Mouse (Mus musculus) testis, adult 2 months (tissue): ENCODE results near the gene Zc3h12c. TPM values are rescaled to one million over a fixed set of nuclear protein-coding genes. Genes with fewer than 3 reads are reported as not detected.
A peak's percentile ranks its signal among the peaks of the same experiment; 100 is the strongest.

ENCODE experiments used
- H3K27ac ChIP-seq: fragments of 200-500 bp; 2 replicates; pipeline ENCODE4 v1.5.1; 2012; ENCODE audit warnings: low read depth, low read length; ENCODE audit not compliant: control insufficient read depth, insufficient read depth
- H3K27me3 ChIP-seq: fragments of 200-500 bp; 2 replicates; pipeline ENCODE4 v1.6.1; 2012; ENCODE audit warnings: mild to moderate bottlenecking, low read length, moderate library complexity; ENCODE audit not compliant: control insufficient read depth, insufficient read depth
- H3K36me3 ChIP-seq: fragments of 200-500 bp; 2 replicates; pipeline ENCODE4 v1.6.1; 2012; ENCODE audit warnings: mild to moderate bottlenecking, low read length; ENCODE audit not compliant: control insufficient read depth, insufficient read depth
- H3K4me1 ChIP-seq: fragments of 200-500 bp; 2 replicates; pipeline ENCODE4 v1.6.1; 2012; ENCODE audit warnings: low read length; ENCODE audit not compliant: control insufficient read depth, insufficient read depth
- H3K4me3 ChIP-seq: fragments of 200-500 bp; 2 replicates; pipeline ENCODE4 v1.5.1; 2012; ENCODE audit warnings: low read depth, mild to moderate bottlenecking, low read length, moderate library complexity, mixed read lengths; ENCODE audit not compliant: control insufficient read depth
- CTCF ChIP-seq: fragments of 200-500 bp; IDR thresholded peaks from 2 replicates; pipeline ENCODE4 v1.5.1; 2012; ENCODE audit warnings: low read depth, mild to moderate bottlenecking, inconsistent platforms, low read length, moderate library complexity; ENCODE audit not compliant: control insufficient read depth, insufficient read depth, insufficient replicate concordance
- POLR2A ChIP-seq: fragments of 200-500 bp; IDR thresholded peaks from 2 replicates; pipeline ENCODE4 v1.6.1; 2012; ENCODE audit warnings: low read depth, mild to moderate bottlenecking, inconsistent platforms, low read length, moderate library complexity; ENCODE audit not compliant: control insufficient read depth
- polyA plus RNA-seq: library from polyadenylated mRNA; depleted of rRNA; stranded (reverse); fragments of >200 nt; gene quantifications from 2 replicates; pipeline ENCODE4 v1.2.3, GENCODE M21; 2012

Gene Zc3h12c
- polyA plus RNA-seq, 1 experiment, result 2.1 TPM

- Histone ChIP-seq H3K27ac (no peak overlapping the region), H3K27me3 (no peaks in the 10 kb centered on the region), H3K36me3 (0 out of 2 replicates have a peak, but pooled peaks cover 1% of the 10 kb centered on the region), H3K4me3 (no peak overlapping the region), H3K4me1 (peaks cover 7% of the 10 kb centered on the region)
- no peak for TF ChIP-seq CTCF
- TF ChIP-seq POLR2A, result no peak
Measured at GRCm38 (mm10) chr9:52094016-52094415, 74.4 kb downstream of the Zc3h12c start.

GRCm38 (mm10) chr9:52093108-52093507, 75.3 kb downstream of the Zc3h12c start:
- Histone ChIP-seq H3K4me3 (no peak overlapping the region), H3K4me1 (peaks cover 7% of the 10 kb centered on the region), H3K27me3 (no peaks in the 10 kb centered on the region), H3K27ac (peak overlapping the region; percentile 18), H3K36me3 (peaks cover 2% of the 10 kb centered on the region; the same call in 1 of the 2 replicates)
- TF ChIP-seq CTCF, result no peak
- no peak for TF ChIP-seq POLR2A

- Histone ChIP-seq H3K36me3 (peaks cover 3% of the 10 kb centered on the region; the same call in 1 of the 2 replicates), H3K4me3 (no peak overlapping the region)
- TF ChIP-seq POLR2A (no peak), CTCF (no peak)
Measured at GRCm38 (mm10) chr9:52092311-52092710, 76.1 kb downstream of the Zc3h12c start.

GRCm38 (mm10) chr9:52091752-52092151, 76.6 kb downstream of the Zc3h12c start:
- Histone ChIP-seq H3K4me3 (no peak overlapping the region), H3K27me3 (no peaks in the 10 kb centered on the region), H3K4me1 (peaks cover 7% of the 10 kb centered on the region), H3K36me3 (peaks cover 3% of the 10 kb centered on the region; the same call in 1 of the 2 replicates), H3K27ac (no peak overlapping the region; the same call in 1 of the 2 replicates)
- TF ChIP-seq CTCF (no peak), POLR2A (no peak)

More at GRCm38 (mm10) chr9:52092311-52092710, 76.1 kb downstream of the Zc3h12c start:
- H3K27me3 ChIP-seq, result no peaks in the 10 kb centered on the region
- H3K27ac ChIP-seq, result 0 out of 2 replicates have a peak overlapping the region, but pooled peaks have one; percentile 15
- peaks cover 7% of the 10 kb centered on the region for H3K4me1 ChIP-seq

GRCm38 (mm10) chr9:52082414-52082813, 86.0 kb downstream of the Zc3h12c start:
- H3K27me3 ChIP-seq, result no peaks in the 10 kb centered on the region
- no peak overlapping the region for H3K4me3 ChIP-seq
- H3K27ac ChIP-seq, result no peak overlapping the region
- H3K4me1 ChIP-seq, result no peaks in the 10 kb centered on the region
- H3K36me3 ChIP-seq, result no peaks in the 10 kb centered on the region; the same call in 1 of the 2 replicates
- TF ChIP-seq POLR2A (no peak), CTCF (no peak)

- H3K4me1 ChIP-seq, result no peaks in the 10 kb centered on the region
- no peaks in the 10 kb centered on the region for H3K27me3 ChIP-seq
- H3K36me3 ChIP-seq, result no peaks in the 10 kb centered on the region; the same call in 1 of the 2 replicates
- TF ChIP-seq CTCF (no peak), POLR2A (no peak)
- no peak overlapping the region for H3K4me3 ChIP-seq
- H3K27ac ChIP-seq, result no peak overlapping the region
Measured at GRCm38 (mm10) chr9:52081979-52082378, 86.4 kb downstream of the Zc3h12c start.

GRCm38 (mm10) chr9:52077692-52078091, 90.7 kb downstream of the Zc3h12c start:
- TF ChIP-seq CTCF, result no peak
- TF ChIP-seq POLR2A, result no peak
- H3K4me3 ChIP-seq, result no peak overlapping the region
- no peak overlapping the region for H3K27ac ChIP-seq
- peaks cover under 1% of the 10 kb centered on the region; the same call in 1 of the 2 replicates for H3K36me3 ChIP-seq
- H3K27me3 ChIP-seq, result no peaks in the 10 kb centered on the region
- no peaks in the 10 kb centered on the region for H3K4me1 ChIP-seq

DNA sequence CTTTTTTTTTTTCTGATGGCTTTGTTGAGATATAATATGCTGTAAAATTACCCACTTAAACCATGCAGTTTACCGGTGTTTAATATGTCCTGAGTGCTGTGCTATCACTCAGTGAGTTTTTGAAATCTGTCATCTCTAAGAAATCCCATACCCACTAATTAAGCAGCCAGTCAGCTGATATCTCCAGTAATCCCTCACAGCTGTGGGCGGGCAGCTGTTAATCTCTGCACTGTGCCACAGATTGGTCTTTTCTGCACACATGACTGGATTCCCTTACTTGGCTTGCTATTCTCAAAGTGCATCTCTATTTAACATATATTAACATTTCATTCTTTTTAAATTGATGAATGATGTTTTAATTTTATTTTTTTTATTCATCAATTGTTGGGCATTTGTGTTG, 92.3 kb downstream of the Zc3h12c start:
- Histone ChIP-seq H3K4me1 (no peaks in the 10 kb centered on the region), H3K36me3 (peaks cover 1% of the 10 kb centered on the region; the same call in 1 of the 2 replicates), H3K27me3 (no peaks in the 10 kb centered on the region), H3K27ac (no peak overlapping the region), H3K4me3 (no peak overlapping the region)
- no peak for TF ChIP-seq CTCF
- TF ChIP-seq POLR2A, result no peak
